Mouse (Mus musculus) G1E (cell line): ENCODE results near the gene Schip1. TPM values are rescaled to one million over a fixed set of nuclear protein-coding genes. Genes with fewer than 3 reads are reported as not detected.

Experiments
- ATAC-seq: 2 replicates; pipeline ENCODE4 v1.8.0; 2016; ENCODE audit warnings: mild to moderate bottlenecking; ENCODE audit not compliant: insufficient number of reproducible peaks, poor library complexity, low FRiP score, severe bottlenecking; ENCODE audit errors: extremely low read depth
- DNase-seq: peaks from one replicate; pipeline ENCODE4 v3.0.0; 2012; ENCODE audit warnings: low spot score
- H3K27me3 ChIP-seq: 2 replicates; pipeline ENCODE4 v1.6.1; 2012; ENCODE audit warnings: mild to moderate bottlenecking, low read length, inconsistent platforms; ENCODE audit not compliant: insufficient read depth
- H3K36me3 ChIP-seq: replicated peaks from 2 replicates; pipeline ENCODE3; 2012; ENCODE audit warnings: mild to moderate bottlenecking, inconsistent platforms
- H3K4me1 ChIP-seq: 2 replicates; pipeline ENCODE4 v1.6.1; 2012; ENCODE audit warnings: low read depth, low read length, inconsistent platforms, mixed read lengths; ENCODE audit not compliant: insufficient read depth
- H3K4me3 ChIP-seq: 2 replicates; pipeline ENCODE4 v1.5.1; 2012; ENCODE audit warnings: low read depth, mild to moderate bottlenecking, inconsistent platforms, low read length, moderate library complexity, mixed read lengths
- H3K9me3 ChIP-seq: replicated peaks from 2 replicates; pipeline ENCODE4 v1.6.1; 2012; ENCODE audit warnings: inconsistent platforms
- CTCF ChIP-seq: IDR thresholded peaks from 2 replicates; pipeline ENCODE4 v1.5.1; 2012; ENCODE audit warnings: low read depth, low read length, inconsistent platforms, mixed read lengths
- GATA1 ChIP-seq: IDR thresholded peaks from 2 replicates; pipeline ENCODE4 v1.6.1; 2012; ENCODE audit warnings: borderline replicate concordance, low read length, inconsistent platforms, mixed read lengths
- GATA2 ChIP-seq: IDR thresholded peaks from 2 replicates; pipeline ENCODE4 v1.6.1; 2012; ENCODE audit warnings: low read depth, low read length, inconsistent platforms, borderline replicate concordance
- POLR2AphosphoS5 ChIP-seq: IDR thresholded peaks from 2 replicates; pipeline ENCODE4 v1.6.1; 2012; ENCODE audit warnings: low read depth, low read length, inconsistent platforms; ENCODE audit not compliant: insufficient replicate concordance
- TAL1 ChIP-seq: conservative IDR thresholded peaks from 2 replicates; pipeline ENCODE4 v1.6.1; 2012; ENCODE audit warnings: low read depth, low read length, inconsistent platforms, mixed read lengths
- polyA plus RNA-seq: library from polyadenylated mRNA; stranded (reverse); fragments of >175 nt; gene quantifications from 2 replicates; pipeline ENCODE4 v1.2.3, GENCODE M21; 2012
- total RNA-seq, 2 experiments: library from RNA; stranded (forward) in 1 of 2; stranded (reverse) in 1 of 2; fragments of 200-1000 nt in 1 of 2; fragments of >200 nt in 1 of 2; fragmentation: Nextera tagmentation in 1 of 2; gene quantifications; 2 replicates each; pipeline ENCODE4 v1.2.3; 2014 to 2017

Gene Schip1
- total and polyA plus RNA-seq, 3 experiments = 0.16 TPM; not detected in 2

DNA sequence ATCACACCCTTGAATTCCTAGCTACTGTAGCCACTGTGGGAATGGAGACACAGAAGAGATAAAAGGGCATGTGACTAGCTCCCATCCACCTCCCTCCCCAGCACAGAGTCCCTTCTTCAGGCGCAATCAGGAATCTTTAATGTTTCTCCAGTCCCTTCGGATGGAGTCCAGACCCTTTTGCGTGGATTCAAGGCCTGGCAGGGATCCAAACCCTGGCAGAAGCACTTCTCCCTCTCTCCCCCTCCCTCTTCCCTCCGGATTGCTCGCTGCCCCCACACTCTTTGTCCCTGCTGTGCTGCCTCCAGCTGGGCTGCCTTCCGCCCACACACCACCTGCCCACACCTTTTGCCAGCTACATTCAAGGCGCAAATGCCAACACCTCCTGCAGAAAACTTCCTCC lies 511.8 kb downstream of the Schip1 start:
- no peak overlapping the region; the same call in 1 of the 2 replicates for H3K4me3 ChIP-seq
- peaks cover 2% of the 10 kb centered on the region; the same call in 1 of the 2 replicates for H3K27me3 ChIP-seq
- DNase-seq (no peak), ATAC-seq (no peak)
- no peaks in the 10 kb centered on the region for H3K36me3 ChIP-seq
- no peaks in the 10 kb centered on the region for H3K4me1 ChIP-seq
- TF ChIP-seq TAL1 = no peak
- H3K9me3 ChIP-seq = peaks cover 42% of the 10 kb centered on the region

DNA sequence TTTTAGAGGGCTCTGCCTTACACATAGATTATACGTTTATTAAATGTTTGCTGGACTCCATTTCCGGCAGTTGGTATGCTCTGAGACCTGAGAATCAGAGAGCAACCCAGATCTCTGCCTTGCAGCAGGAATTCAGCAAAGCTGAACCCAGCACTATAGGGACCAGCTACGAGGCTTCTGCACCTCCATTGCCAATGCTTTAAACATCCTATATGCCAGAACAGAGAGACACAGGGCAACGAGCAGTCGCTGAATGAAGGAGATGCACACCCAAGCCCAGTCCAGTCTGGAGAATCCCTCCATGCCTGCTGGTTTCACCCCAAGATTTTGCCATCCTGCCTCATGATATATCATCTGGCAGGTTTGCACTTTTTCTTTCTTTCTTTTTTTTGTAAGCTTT lies 512.3 kb downstream of the Schip1 start:
- Histone ChIP-seq H3K9me3 (peaks cover 46% of the 10 kb centered on the region), H3K4me3 (no peak overlapping the region), H3K4me1 (no peaks in the 10 kb centered on the region), H3K27me3 (peaks cover 2% of the 10 kb centered on the region; the same call in 1 of the 2 replicates), H3K36me3 (no peaks in the 10 kb centered on the region)
- ATAC-seq (no peak), DNase-seq (no peak)
- TF ChIP-seq TAL1 (no peak), POLR2AphosphoS5 (no peak), CTCF (no peak), GATA2 (no peak)

- H3K36me3 ChIP-seq = no peaks in the 10 kb centered on the region
- peaks cover 41% of the 10 kb centered on the region for H3K9me3 ChIP-seq
- TF ChIP-seq GATA1 = no peak
- TF ChIP-seq CTCF = no peak
- no peak for TF ChIP-seq POLR2AphosphoS5
- TF ChIP-seq TAL1 = no peak
- TF ChIP-seq GATA2 = no peak
- no peak for ATAC-seq
- no peaks in the 10 kb centered on the region for H3K4me1 ChIP-seq
- no peak overlapping the region for H3K4me3 ChIP-seq
- no peaks in the 10 kb centered on the region for H3K27me3 ChIP-seq
- DNase-seq = no peak
Observed at GRCm38 (mm10) chr3:68581591-68581990, 517.0 kb downstream of the Schip1 start.

- no peak for ATAC-seq
- DNase-seq = no peak
- peaks cover 46% of the 10 kb centered on the region for H3K9me3 ChIP-seq
- H3K4me1 ChIP-seq = no peaks in the 10 kb centered on the region
- TF ChIP-seq POLR2AphosphoS5 (no peak), GATA2 (no peak), CTCF (no peak), TAL1 (no peak), GATA1 (no peak)
- H3K36me3 ChIP-seq = no peaks in the 10 kb centered on the region
- H3K27me3 ChIP-seq = no peaks in the 10 kb centered on the region
- no peak overlapping the region for H3K4me3 ChIP-seq
Observed at GRCm38 (mm10) chr3:68582103-68582740, 517.6 kb downstream of the Schip1 start.

GRCm38 (mm10) chr3:68583031-68583693 lies 518.6 kb downstream of the Schip1 start:
- DNase-seq = no peak
- peaks cover 52% of the 10 kb centered on the region for H3K9me3 ChIP-seq
- ATAC-seq = no peak
- no peaks in the 10 kb centered on the region for H3K36me3 ChIP-seq
- no peaks in the 10 kb centered on the region for H3K27me3 ChIP-seq
- H3K4me1 ChIP-seq = no peaks in the 10 kb centered on the region
- no peak overlapping the region for H3K4me3 ChIP-seq
- no peak for TF ChIP-seq TAL1
- no peak for TF ChIP-seq GATA2
- TF ChIP-seq POLR2AphosphoS5 = no peak
- no peak for TF ChIP-seq GATA1
- TF ChIP-seq CTCF = no peak

- DNase-seq (no peak), ATAC-seq (no peak)
Observed at GRCm38 (mm10) chr3:68583771-68584511, 519.3 kb downstream of the Schip1 start.

More at GRCm38 (mm10) chr3:68583771-68584511, 519.3 kb downstream of the Schip1 start:
- H3K9me3 ChIP-seq = peaks cover 49% of the 10 kb centered on the region
- no peaks in the 10 kb centered on the region for H3K36me3 ChIP-seq
- TF ChIP-seq POLR2AphosphoS5 (no peak), GATA1 (no peak), TAL1 (no peak), CTCF (no peak), GATA2 (no peak)
- no peaks in the 10 kb centered on the region for H3K4me1 ChIP-seq
- H3K4me3 ChIP-seq = no peak overlapping the region
- H3K27me3 ChIP-seq = no peaks in the 10 kb centered on the region
